In the genomic region with DNA sequence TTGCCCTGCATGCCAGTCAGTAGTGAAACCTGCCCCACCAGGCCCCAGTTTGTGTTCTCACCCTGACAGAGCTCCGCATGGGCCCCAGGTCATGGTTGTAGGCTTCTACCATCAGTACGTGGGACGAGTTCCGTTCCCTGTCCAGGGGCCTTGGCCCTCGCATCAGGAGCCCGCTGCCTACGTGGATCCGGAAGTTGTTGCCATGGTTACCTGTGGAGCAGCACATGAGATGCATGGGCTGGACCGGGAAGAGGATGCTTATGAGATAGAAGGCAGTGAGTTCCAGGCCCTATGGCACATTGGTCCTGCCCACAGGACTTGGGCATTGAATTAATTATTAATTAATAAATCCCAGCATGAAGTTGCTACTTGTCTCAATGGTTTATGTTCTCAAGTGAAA, we compare ENCODE assay signal across 22 mouse cellular contexts. TPM values are rescaled to one million over a fixed set of nuclear protein-coding genes. Genes with fewer than 3 reads are reported as not detected.
DNase-seq lines count a peak whose midpoint lies in the region; ATAC-seq and TF ChIP-seq lines count a peak whose summit lies in the region.
"Had no signal": no experiment of that assay in that cellular context is flagged by ENCODE, and none has a peak within 500 bp of the region (broad histone marks: within the 10 kb centered on the region; RNA-seq: fewer than 3 reads in every experiment).

No protein-coding gene starts in this region.

- no peaks in the 10 kb centered on the region for H3K36me3 ChIP-seq in hindbrain, postnatal 0 days (ENCODE audit: insufficient read depth, low read length)
- H3K36me3 ChIP-seq in hindbrain, embryonic 13.5 days, result no peaks in the 10 kb centered on the region
- H3K36me3 ChIP-seq in midbrain, embryonic 16.5 days (ENCODE audit: control insufficient read depth, insufficient read depth, low read length), result no peaks in the 10 kb centered on the region
- H3K36me3 ChIP-seq in midbrain, embryonic 10.5 days, result no peaks in the 10 kb centered on the region
- no peaks in the 10 kb centered on the region for H3K36me3 ChIP-seq in small intestine, adult 2 months (ENCODE audit: control insufficient read depth, insufficient read depth, low read length)
- H3K36me3 ChIP-seq: embryonic facial prominence, embryonic 13.5 days; forebrain, embryonic 12.5 days; heart, embryonic 12.5 days; hindbrain, embryonic 10.5 days had no signal

- TF ChIP-seq POLR2A in bone marrow, adult 2 months (IDR thresholded peaks at IDR 0.05; ENCODE audit: borderline replicate concordance, control insufficient read depth, low read depth, low read length), result no peak
- TF ChIP-seq POLR2A in small intestine, adult 2 months (IDR thresholded peaks at IDR 0.05; ENCODE audit: low read depth, low read length), result no peak

- no peak for TF ChIP-seq CTCF in hindbrain, postnatal 0 days (IDR thresholded peaks at IDR 0.05; ENCODE audit: low read depth)
- TF ChIP-seq CTCF in bone marrow, adult 2 months (IDR thresholded peaks at IDR 0.05; ENCODE audit: control insufficient read depth, insufficient read depth, low read length), result no peak
- no peak for TF ChIP-seq CTCF in small intestine, adult 2 months (IDR thresholded peaks at IDR 0.05; ENCODE audit: extremely low read depth, insufficient read length, insufficient replicate concordance, low read depth, low read length)

- H3K27me3 ChIP-seq in hindbrain, postnatal 0 days (ENCODE audit: insufficient read depth, low read length), result no peaks in the 10 kb centered on the region
- no peaks in the 10 kb centered on the region for H3K27me3 ChIP-seq in hindbrain, embryonic 13.5 days
- no peaks in the 10 kb centered on the region for H3K27me3 ChIP-seq in midbrain, embryonic 16.5 days (ENCODE audit: control insufficient read depth, insufficient read depth, low read depth, low read length)
- no peaks in the 10 kb centered on the region for H3K27me3 ChIP-seq in midbrain, embryonic 10.5 days (ENCODE audit: low read depth, poor library complexity, severe bottlenecking)
- H3K27me3 ChIP-seq in small intestine, adult 2 months (ENCODE audit: control insufficient read depth, insufficient read depth, low read length), result no peaks in the 10 kb centered on the region
- H3K27me3 ChIP-seq: embryonic facial prominence, embryonic 13.5 days; heart, embryonic 12.5 days had no signal

- peak; percentile 55 for DNase-seq in hindbrain, postnatal 0 days (ENCODE audit: low spot score)
- no peak for DNase-seq in midbrain, embryonic 10.5 days (ENCODE audit: low spot score)
- no peak for DNase-seq in frontal cortex, adult 2 months (ENCODE audit: extremely low spot score in 1 of 2, low spot score in 1 of 2)
- DNase-seq: adrenal gland, adult 8-10 months; cerebellum, adult 18-20 months; cerebellum, adult 9-11 months; cerebellum, postnatal 36 days; gastrocnemius, postnatal 25 days had no signal

- peak; percentile 27; the same call in 1 of the 2 replicates for ATAC-seq in hindbrain, postnatal 0 days
- no peak for ATAC-seq in hindbrain, embryonic 13.5 days (ENCODE audit: low FRiP score)
- ATAC-seq in midbrain, embryonic 16.5 days, result peak; percentile 62; the same call in 1 of the 2 replicates
- ATAC-seq: forebrain, embryonic 16.5 days had no signal

- 63% methylated on average over 9 of the region's 9 CpGs for WGBS in hindbrain, postnatal 0 days
- WGBS in hindbrain, embryonic 13.5 days, result 79% methylated on average over 9 of the region's 9 CpGs
- WGBS in midbrain, embryonic 16.5 days, result 73% methylated on average over 9 of the region's 9 CpGs
- 88% methylated on average over 9 of the region's 9 CpGs for WGBS in midbrain, embryonic 10.5 days
- 84% methylated on average over 9 of the region's 9 CpGs for WGBS in bone marrow, adult 2 months
- 91% methylated on average over 9 of the region's 9 CpGs for WGBS in small intestine, adult 2 months

- no peak overlapping the region for H3K27ac ChIP-seq in hindbrain, postnatal 0 days
- no peak overlapping the region for H3K27ac ChIP-seq in hindbrain, embryonic 13.5 days
- H3K27ac ChIP-seq in midbrain, embryonic 16.5 days (ENCODE audit: low read length), result no peak overlapping the region
- no peak overlapping the region for H3K27ac ChIP-seq in midbrain, embryonic 10.5 days (replicated peaks)
- H3K27ac ChIP-seq in bone marrow, adult 2 months (ENCODE audit: control insufficient read depth, insufficient read depth, low read depth, low read length, poor library complexity), result peak overlapping the region; percentile 74
- H3K27ac ChIP-seq in small intestine, adult 2 months (ENCODE audit: insufficient read depth, low read depth, low read length), result peak overlapping the region; percentile 83; the same call in 1 of the 2 replicates
- H3K27ac ChIP-seq: embryonic facial prominence, embryonic 13.5 days; forebrain, embryonic 12.5 days had no signal

- H3K4me2 ChIP-seq in hindbrain, postnatal 0 days (ENCODE audit: low read depth, low read length), result no peak overlapping the region
- H3K4me2 ChIP-seq in hindbrain, embryonic 13.5 days, result no peak overlapping the region
- H3K4me2 ChIP-seq in midbrain, embryonic 16.5 days (ENCODE audit: low read length), result no peak overlapping the region
- H3K4me2 ChIP-seq: embryonic facial prominence, embryonic 13.5 days; forebrain, embryonic 12.5 days; heart, embryonic 12.5 days had no signal

- no peak overlapping the region for H3K9ac ChIP-seq in hindbrain, postnatal 0 days (replicated peaks; ENCODE audit: low read length)
- H3K9ac ChIP-seq in hindbrain, embryonic 13.5 days, result no peak overlapping the region
- no peak overlapping the region for H3K9ac ChIP-seq in midbrain, embryonic 16.5 days (ENCODE audit: low read depth, low read length)
- H3K9ac ChIP-seq: embryonic facial prominence, embryonic 13.5 days; forebrain, embryonic 12.5 days; heart, embryonic 12.5 days had no signal

- no peaks in the 10 kb centered on the region for H3K4me1 ChIP-seq in hindbrain, postnatal 0 days (ENCODE audit: insufficient read depth, low read length)
- peaks cover 29% of the 10 kb centered on the region for H3K4me1 ChIP-seq in hindbrain, embryonic 13.5 days (replicated peaks)
- H3K4me1 ChIP-seq in midbrain, embryonic 16.5 days (ENCODE audit: control insufficient read depth, insufficient read depth, low read length), result no peaks in the 10 kb centered on the region
- peaks cover 22% of the 10 kb centered on the region for H3K4me1 ChIP-seq in midbrain, embryonic 10.5 days
- H3K4me1 ChIP-seq in bone marrow, adult 2 months (ENCODE audit: control insufficient read depth, insufficient read depth, low read length), result peaks cover 9% of the 10 kb centered on the region
- H3K4me1 ChIP-seq in small intestine, adult 2 months (ENCODE audit: control insufficient read depth, insufficient read depth, insufficient read length, low read length), result peaks cover 8% of the 10 kb centered on the region; the same call in 1 of the 2 replicates

- H3K9me3 ChIP-seq in hindbrain, postnatal 0 days (ENCODE audit: low read length), result no peaks in the 10 kb centered on the region
- no peaks in the 10 kb centered on the region for H3K9me3 ChIP-seq in hindbrain, embryonic 13.5 days
- no peaks in the 10 kb centered on the region for H3K9me3 ChIP-seq in midbrain, embryonic 16.5 days (replicated peaks; ENCODE audit: control insufficient read depth, low read length, poor library complexity, severe bottlenecking)
- H3K9me3 ChIP-seq in midbrain, embryonic 10.5 days (replicated peaks), result no peaks in the 10 kb centered on the region
- H3K9me3 ChIP-seq: embryonic facial prominence, embryonic 13.5 days; forebrain, embryonic 12.5 days; heart, embryonic 12.5 days; hindbrain, embryonic 10.5 days had no signal

- H3K4me3 ChIP-seq in hindbrain, postnatal 0 days (ENCODE audit: low read length), result no peak overlapping the region
- no peak overlapping the region for H3K4me3 ChIP-seq in hindbrain, embryonic 13.5 days
- no peak overlapping the region for H3K4me3 ChIP-seq in midbrain, embryonic 16.5 days (ENCODE audit: low read depth, low read length)
- no peak overlapping the region for H3K4me3 ChIP-seq in midbrain, embryonic 10.5 days
- no peak overlapping the region for H3K4me3 ChIP-seq in bone marrow, adult 2 months (replicated peaks; ENCODE audit: control insufficient read depth, low read depth, low read length)
- H3K4me3 ChIP-seq in small intestine, adult 2 months (ENCODE audit: low read depth, low read length), result no peak overlapping the region; the same call in 1 of the 2 replicates
- H3K4me3 ChIP-seq: embryonic facial prominence, embryonic 13.5 days; forebrain, embryonic 12.5 days; heart, embryonic 12.5 days; hindbrain, embryonic 10.5 days had no signal

RNA-seq across cellular contexts. Expression of gene Gm17455, which starts 7.9 kb away (rescaled TPM):
- 2.4 and 19.4 TPM in 2 replicates for total RNA-seq in hindbrain, postnatal 0 days (2014; rRNA removed)
- polyA plus RNA-seq in hindbrain, postnatal 0 days (2015; fragmentation: Nextera tagmentation; extraction: Ambion mirVana), result 8.9 and 12.4 TPM in 2 replicates
- polyA plus RNA-seq in hindbrain, embryonic 13.5 days (2015; fragmentation: Nextera tagmentation; extraction: Ambion mirVana), result 9.3 and 13.2 TPM in 2 replicates
- polyA plus RNA-seq in midbrain, embryonic 16.5 days (2015; fragmentation: Nextera tagmentation; extraction: Ambion mirVana), result 9.4 and 13.9 TPM in 2 replicates
- 3.7 and 5.5 TPM in 2 replicates for polyA plus RNA-seq in midbrain, embryonic 10.5 days (2016; fragmentation: Nextera tagmentation; extraction: Ambion mirVana)
- 1.9 and 6.0 TPM in 2 replicates for polyA plus RNA-seq in bone marrow, adult 2 months (2011; ENCODE audit: insufficient read depth, insufficient read length, low replicate concordance, missing spikeins)
- 0.41 and 0.51 TPM in 2 replicates for polyA plus RNA-seq in small intestine, adult 2 months (2012; rRNA removed)
- 0.64 and 2.1 TPM in 2 replicates for polyA plus RNA-seq in frontal cortex, adult 2 months (2012; rRNA removed)
- total RNA-seq: adrenal gland, adult 8-10 months; adrenal gland, postnatal 4 days; gastrocnemius, adult 18-20 months; gastrocnemius, postnatal 25 days; granulocyte monocyte progenitor cell, adult 5-6 weeks; heart, adult 8-10 months; heart, postnatal 25 days had no signal

RNA-seq across cellular contexts. Expression of gene Vsir, which starts 45.0 kb away (rescaled TPM):
- 19.2 and 43.1 TPM in 2 replicates for total RNA-seq in hindbrain, postnatal 0 days (2014; rRNA removed)
- 1.9 and 4.8 TPM in 2 replicates for polyA plus RNA-seq in hindbrain, postnatal 0 days (2015; fragmentation: Nextera tagmentation; extraction: Ambion mirVana)
- polyA plus RNA-seq in hindbrain, embryonic 13.5 days (2015; fragmentation: Nextera tagmentation; extraction: Ambion mirVana), result 2.2 and 2.3 TPM in 2 replicates
- polyA plus RNA-seq in midbrain, embryonic 16.5 days (2015; fragmentation: Nextera tagmentation; extraction: Ambion mirVana), result 1.5 and 1.8 TPM in 2 replicates
- 1.9 and 2.3 TPM in 2 replicates for polyA plus RNA-seq in midbrain, embryonic 10.5 days (2016; fragmentation: Nextera tagmentation; extraction: Ambion mirVana)
- polyA plus RNA-seq in bone marrow, adult 2 months (2011; ENCODE audit: insufficient read depth, insufficient read length, low replicate concordance, missing spikeins), result 39.7 and 97.9 TPM in 2 replicates
- polyA plus RNA-seq in small intestine, adult 2 months (2012; rRNA removed), result 21.3 and 25.6 TPM in 2 replicates
- polyA plus RNA-seq in frontal cortex, adult 2 months (2012; rRNA removed), result 24.3 and 33.1 TPM in 2 replicates

Comparison
In these comparisons a context has a peak if more than half of its experiments do, and no peak if none do; other contexts are left out.
1. H3K27ac ChIP-seq: peak in bone marrow, adult 2 months (single experiment) and small intestine, adult 2 months (single experiment); none in hindbrain, postnatal 0 days (single experiment), hindbrain, embryonic 13.5 days (single experiment), midbrain, embryonic 16.5 days (single experiment) and midbrain, embryonic 10.5 days (single experiment).